Mouse (Mus musculus): ENCODE results near the gene Ace3.

DNA sequence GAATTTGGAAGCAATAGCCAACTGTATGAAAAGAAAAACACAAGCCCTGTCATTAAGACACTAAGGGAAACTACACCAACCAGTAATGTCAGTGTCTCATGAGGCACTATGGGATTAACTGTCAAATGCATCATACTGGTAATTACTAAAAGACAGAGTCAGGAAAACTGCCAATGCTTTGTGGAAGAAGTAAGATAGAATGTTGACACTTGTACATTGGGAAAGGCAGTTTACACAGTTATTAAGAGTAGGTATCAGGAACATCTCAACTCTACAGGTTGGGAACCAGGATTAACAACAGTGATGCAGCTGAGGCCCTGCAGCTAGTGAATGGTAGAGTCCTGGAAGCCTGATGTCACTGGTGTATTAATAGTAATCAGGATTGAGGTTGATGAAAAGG, 49.9 kb downstream of the Ace3 start:
- TF ChIP-seq CTCF (IDR thresholded peaks at IDR 0.05; ENCODE audit: insufficient read depth, low read length): no peak
- no peak for TF ChIP-seq POLR2A (IDR thresholded peaks at IDR 0.05; ENCODE audit: borderline replicate concordance, extremely low read depth, low read depth, low read length)

Data from lung, adult 2 months (tissue).